Mouse (Mus musculus): ENCODE measurements at regions not wholly inside any gene's neighbourhood (a gene's known extent, or its start where the extent isn't known, plus 50 kb on each side); places are given as distances from the start of the nearest gene placed in this dataset.
"Not testable (repeated sequence)": the region's sequence is repeated elsewhere in the genome, so short reads cannot be mapped to it uniquely, and the experiment has no call there.

GRCm38 (mm10) chr6:64948839-64949238, 93.5 kb upstream of the Smarcad1 start:
- not testable (repeated sequence) for H3K9ac ChIP-seq (ENCODE audit: low read length); H3K27ac ChIP-seq (replicated peaks); H3K4me3 ChIP-seq (ENCODE audit: low read depth, low read length); H3K36me3 ChIP-seq (ENCODE audit: control insufficient read depth, insufficient read depth, low read length); DNase-seq (ENCODE audit: low spot score); H3K4me1 ChIP-seq (replicated peaks; ENCODE audit: control insufficient read depth, insufficient read depth); ATAC-seq (ENCODE audit: low FRiP score, low TSS enrichment); H3K27me3 ChIP-seq (ENCODE audit: control insufficient read depth, insufficient read depth, low read length); H3K4me2 ChIP-seq (replicated peaks; ENCODE audit: low read depth); H3K9me3 ChIP-seq (ENCODE audit: control insufficient read depth, low read length)
- WGBS: 75% methylated on average over 5 of the region's 5 CpGs

- DNase-seq (ENCODE audit: low spot score): no peak
- H3K9me3 ChIP-seq (ENCODE audit: control insufficient read depth, low read length): no peaks in the 10 kb centered on the region
- TF ChIP-seq CTCF (IDR thresholded peaks at IDR 0.05; ENCODE audit: low read depth): no peak
- TF ChIP-seq EP300 (optimal IDR thresholded peaks at IDR 0.05): no peak
- no peak overlapping the region for H3K4me3 ChIP-seq (ENCODE audit: low read depth, low read length)
- H3K9ac ChIP-seq (ENCODE audit: low read length): no peak overlapping the region
- 64% methylated on average over 16 of the region's 16 CpGs for WGBS
- no peak overlapping the region for H3K27ac ChIP-seq (replicated peaks)
- no peaks in the 10 kb centered on the region for H3K27me3 ChIP-seq (ENCODE audit: control insufficient read depth, insufficient read depth, low read length)
- no peak overlapping the region for H3K4me2 ChIP-seq (replicated peaks; ENCODE audit: low read depth)
- no peak for ATAC-seq (ENCODE audit: low FRiP score, low TSS enrichment)
- H3K36me3 ChIP-seq (ENCODE audit: control insufficient read depth, insufficient read depth, low read length): no peaks in the 10 kb centered on the region
- H3K4me1 ChIP-seq (replicated peaks; ENCODE audit: control insufficient read depth, insufficient read depth): no peaks in the 10 kb centered on the region
Observed at GRCm38 (mm10) chr6:64961608-64962486, 80.5 kb upstream of the Smarcad1 start.

GRCm38 (mm10) chr6:64962612-64963011, 79.8 kb upstream of the Smarcad1 start:
- no peaks in the 10 kb centered on the region for H3K36me3 ChIP-seq (ENCODE audit: control insufficient read depth, insufficient read depth, low read length)
- no peak for ATAC-seq (ENCODE audit: low FRiP score, low TSS enrichment)
- H3K27me3 ChIP-seq (ENCODE audit: control insufficient read depth, insufficient read depth, low read length): no peaks in the 10 kb centered on the region
- no peak for TF ChIP-seq EP300 (optimal IDR thresholded peaks at IDR 0.05)
- TF ChIP-seq CTCF (IDR thresholded peaks at IDR 0.05; ENCODE audit: low read depth): no peak
- no peak overlapping the region for H3K4me2 ChIP-seq (replicated peaks; ENCODE audit: low read depth)
- WGBS: 75% methylated on average over 5 of the region's 5 CpGs
- H3K27ac ChIP-seq (replicated peaks): no peak overlapping the region
- H3K9ac ChIP-seq (ENCODE audit: low read length): no peak overlapping the region
- H3K4me3 ChIP-seq (ENCODE audit: low read depth, low read length): no peak overlapping the region
- H3K9me3 ChIP-seq (ENCODE audit: control insufficient read depth, low read length): no peaks in the 10 kb centered on the region
- DNase-seq (ENCODE audit: low spot score): no peak
- H3K4me1 ChIP-seq (replicated peaks; ENCODE audit: control insufficient read depth, insufficient read depth): no peaks in the 10 kb centered on the region

GRCm38 (mm10) chr6:64964664-64965063, 77.7 kb upstream of the Smarcad1 start:
- no peak overlapping the region for H3K4me3 ChIP-seq (ENCODE audit: low read depth, low read length)
- no peak for ATAC-seq (ENCODE audit: low FRiP score, low TSS enrichment)
- H3K9me3 ChIP-seq (ENCODE audit: control insufficient read depth, low read length): no peaks in the 10 kb centered on the region
- TF ChIP-seq EP300 (optimal IDR thresholded peaks at IDR 0.05): no peak
- no peak for TF ChIP-seq CTCF (IDR thresholded peaks at IDR 0.05; ENCODE audit: low read depth)
- no peak overlapping the region for H3K9ac ChIP-seq (ENCODE audit: low read length)
- H3K4me1 ChIP-seq (replicated peaks; ENCODE audit: control insufficient read depth, insufficient read depth): no peaks in the 10 kb centered on the region
- no peak overlapping the region for H3K27ac ChIP-seq (replicated peaks)
- no peaks in the 10 kb centered on the region for H3K27me3 ChIP-seq (ENCODE audit: control insufficient read depth, insufficient read depth, low read length)
- H3K4me2 ChIP-seq (replicated peaks; ENCODE audit: low read depth): no peak overlapping the region
- no peaks in the 10 kb centered on the region for H3K36me3 ChIP-seq (ENCODE audit: control insufficient read depth, insufficient read depth, low read length)
- 67% methylated on average over 6 of the region's 6 CpGs for WGBS
- no peak for DNase-seq (ENCODE audit: low spot score)

GRCm38 (mm10) chr6:64965203-64965602, 77.2 kb upstream of the Smarcad1 start:
- 81% methylated on average over 1 of the region's 1 CpGs for whole genome bisulfite sequencing
- no peak for ATAC-seq (ENCODE audit: low FRiP score, low TSS enrichment)

GRCm38 (mm10) chr6:64970158-64970557, 72.2 kb upstream of the Smarcad1 start:
- no peaks in the 10 kb centered on the region for H3K4me1 ChIP-seq (replicated peaks; ENCODE audit: control insufficient read depth, insufficient read depth)
- H3K9ac ChIP-seq (ENCODE audit: low read length): no peak overlapping the region
- no peaks in the 10 kb centered on the region for H3K27me3 ChIP-seq (ENCODE audit: control insufficient read depth, insufficient read depth, low read length)
- H3K4me2 ChIP-seq (replicated peaks; ENCODE audit: low read depth): no peak overlapping the region
- H3K27ac ChIP-seq (replicated peaks): no peak overlapping the region
- 81% methylated on average over 8 of the region's 8 CpGs for WGBS
- no peaks in the 10 kb centered on the region for H3K36me3 ChIP-seq (ENCODE audit: control insufficient read depth, insufficient read depth, low read length)
- H3K9me3 ChIP-seq (ENCODE audit: control insufficient read depth, low read length): no peaks in the 10 kb centered on the region
- no peak for ATAC-seq (ENCODE audit: low FRiP score, low TSS enrichment)
- TF ChIP-seq EP300 (optimal IDR thresholded peaks at IDR 0.05) (no peak), CTCF (IDR thresholded peaks at IDR 0.05; ENCODE audit: low read depth) (no peak)
- no peak overlapping the region for H3K4me3 ChIP-seq (ENCODE audit: low read depth, low read length)
- no peak for DNase-seq (ENCODE audit: low spot score)

More at GRCm38 (mm10) chr6:64965203-64965602, 77.2 kb upstream of the Smarcad1 start:
- DNase-seq (ENCODE audit: low spot score): no peak
- Histone ChIP-seq H3K9me3 (ENCODE audit: control insufficient read depth, low read length) (no peaks in the 10 kb centered on the region), H3K4me1 (replicated peaks; ENCODE audit: control insufficient read depth, insufficient read depth) (no peaks in the 10 kb centered on the region), H3K4me3 (ENCODE audit: low read depth, low read length) (no peak overlapping the region), H3K27ac (replicated peaks) (no peak overlapping the region), H3K9ac (ENCODE audit: low read length) (no peak overlapping the region), H3K27me3 (ENCODE audit: control insufficient read depth, insufficient read depth, low read length) (no peaks in the 10 kb centered on the region), H3K4me2 (replicated peaks; ENCODE audit: low read depth) (no peak overlapping the region), H3K36me3 (ENCODE audit: control insufficient read depth, insufficient read depth, low read length) (no peaks in the 10 kb centered on the region)
- TF ChIP-seq CTCF (IDR thresholded peaks at IDR 0.05; ENCODE audit: low read depth) (no peak), EP300 (optimal IDR thresholded peaks at IDR 0.05) (no peak)

Measured in stomach, postnatal 0 days (tissue).